Mouse (Mus musculus) frontal cortex, adult 2 months (tissue): ENCODE data around the gene Snrnp70. TPM values are rescaled to one million over a fixed set of nuclear protein-coding genes. Genes with fewer than 3 reads are reported as not detected.
"Not testable (repeated sequence)": the region's sequence is repeated elsewhere in the genome, so short reads cannot be mapped to it uniquely, and the experiment has no call there.

Experiments
- DNase-seq, 2 experiments: peaks; one replicate each; pipeline ENCODE4 v3.0.0; 2022; ENCODE audit warnings: low spot score in 1 of 2; ENCODE audit errors: extremely low spot score in 1 of 2
- polyA plus RNA-seq: library from polyadenylated mRNA; depleted of rRNA; stranded (reverse); fragments of >200 nt; gene quantifications from 2 replicates; pipeline ENCODE4 v1.2.3, GENCODE M21; 2012

Gene Snrnp70
- polyA plus RNA-seq, 1 experiment: 909 TPM

GRCm38 (mm10) chr7:45412421-45412820 lies 16.9 kb upstream of the Snrnp70 start:
- DNase-seq: no peak

GRCm38 (mm10) chr7:45409497-45410163 lies 14.1 kb upstream of the Snrnp70 start:
- DNase-seq: no peak

GRCm38 (mm10) chr7:45408949-45409348 lies 13.4 kb upstream of the Snrnp70 start:
- DNase-seq: no peak

- DNase-seq: no peak
Observed at GRCm38 (mm10) chr7:45408351-45408750, 12.8 kb upstream of the Snrnp70 start.

- DNase-seq: no peak
Observed at GRCm38 (mm10) chr7:45407836-45408235, 12.3 kb upstream of the Snrnp70 start.

- DNase-seq: no peak
Observed at GRCm38 (mm10) chr7:45406157-45407156, 10.9 kb upstream of the Snrnp70 start.

- peak in 1 of 2 experiments; percentile 84 for DNase-seq
Observed at GRCm38 (mm10) chr7:45405091-45406075, 9.8 kb upstream of the Snrnp70 start, which contains the start of gene Kcna7. Kcna7 (plus strand) TSS chr7:45405653.

- peak in 1 of 2 experiments; percentile 59 for DNase-seq
Observed at GRCm38 (mm10) chr7:45403532-45404261, 8.2 kb upstream of the Snrnp70 start.

GRCm38 (mm10) chr7:45401521-45402085 lies 6.1 kb upstream of the Snrnp70 start:
- DNase-seq: no peak

- DNase-seq: no peak
Observed at GRCm38 (mm10) chr7:45396787-45397186, 1.2 kb upstream of the Snrnp70 start.

GRCm38 (mm10) chr7:45396337-45396775 lies 814 bp upstream of the Snrnp70 start:
- DNase-seq: not testable (repeated sequence)

GRCm38 (mm10) chr7:45395129-45395541 lies 407 bp downstream of the Snrnp70 start:
- DNase-seq: no peak

GRCm38 (mm10) chr7:45386077-45386476 lies 9.5 kb downstream of the Snrnp70 start:
- no peak for DNase-seq

GRCm38 (mm10) chr7:45376057-45376456 lies 19.5 kb downstream of the Snrnp70 start:
- DNase-seq: no peak

- DNase-seq: no peak
Observed at GRCm38 (mm10) chr7:45374620-45375019, 20.9 kb downstream of the Snrnp70 start.

GRCm38 (mm10) chr7:45372371-45372770 lies 23.2 kb downstream of the Snrnp70 start:
- DNase-seq: no peak

GRCm38 (mm10) chr7:45370475-45371311 lies 24.8 kb downstream of the Snrnp70 start, which contains the start of gene Lin7b:
Lin7b (minus strand) TSS chr7:45370583.
- DNase-seq: peak; percentile 92 to 96

GRCm38 (mm10) chr7:45369836-45370474 lies 25.6 kb downstream of the Snrnp70 start:
- DNase-seq: peak in 1 of 2 experiments; percentile 42
